Mouse (Mus musculus) megakaryocyte-erythroid progenitor cell, adult 5-6 weeks (primary cell): ENCODE results near the gene Madcam1. TPM values are rescaled to one million over a fixed set of nuclear protein-coding genes. Genes with fewer than 3 reads are reported as not detected.

Experiments used
- ATAC-seq: replicated peaks from 2 replicates; pipeline ENCODE4 v1.8.0; 2016; ENCODE audit warnings: mild to moderate bottlenecking, inconsistent platforms; ENCODE audit not compliant: severe bottlenecking, poor library complexity, low FRiP score, low TSS enrichment
- total RNA-seq, 2 experiments: library from RNA; stranded (forward) in 1 of 2; stranded (reverse) in 1 of 2; fragments of 200-1000, 215-1000 nt in 1 of 2; fragments of >200 nt in 1 of 2; fragmentation: Nextera tagmentation in 1 of 2; gene quantifications; 2 replicates each; pipeline ENCODE4 v1.2.3; 2014 to 2017

The Madcam1 gene
- total RNA-seq, 2 experiments from 2014 or later, result not detected

GRCm38 (mm10) chr10:79704970-79705360, 40.6 kb downstream of the Madcam1 start:
- ATAC-seq, result no peak

- peak; percentile 80 for ATAC-seq
Measured at GRCm38 (mm10) chr10:79705951-79706350, 41.6 kb downstream of the Madcam1 start.

- ATAC-seq, result no peak
Measured at GRCm38 (mm10) chr10:79706406-79707094, 42.2 kb downstream of the Madcam1 start.

DNA sequence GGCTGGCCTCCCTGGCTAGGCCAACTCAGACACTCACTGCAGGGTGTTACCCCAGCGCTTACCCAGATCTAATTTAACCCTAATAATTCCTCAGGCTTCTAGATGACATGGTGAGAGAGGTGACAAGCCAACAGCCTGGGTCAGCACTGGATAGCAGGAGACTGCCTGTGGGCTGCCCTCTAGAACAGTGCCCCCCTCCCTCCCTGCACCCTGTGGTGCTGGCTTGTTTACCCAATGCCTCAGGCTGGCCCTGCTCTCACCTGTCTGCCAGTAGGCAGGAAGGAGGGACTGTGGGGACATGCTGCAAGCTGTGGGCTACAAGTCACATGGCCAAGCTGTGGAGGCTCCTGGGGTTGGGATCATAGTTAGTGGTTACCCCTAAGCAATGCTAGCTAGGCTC, 42.8 kb downstream of the Madcam1 start:
- ATAC-seq, result no peak

- ATAC-seq, result no peak
Measured at GRCm38 (mm10) chr10:79707759-79708158, 43.4 kb downstream of the Madcam1 start.

GRCm38 (mm10) chr10:79708668-79709067, 44.3 kb downstream of the Madcam1 start:
- ATAC-seq, result no peak

DNA sequence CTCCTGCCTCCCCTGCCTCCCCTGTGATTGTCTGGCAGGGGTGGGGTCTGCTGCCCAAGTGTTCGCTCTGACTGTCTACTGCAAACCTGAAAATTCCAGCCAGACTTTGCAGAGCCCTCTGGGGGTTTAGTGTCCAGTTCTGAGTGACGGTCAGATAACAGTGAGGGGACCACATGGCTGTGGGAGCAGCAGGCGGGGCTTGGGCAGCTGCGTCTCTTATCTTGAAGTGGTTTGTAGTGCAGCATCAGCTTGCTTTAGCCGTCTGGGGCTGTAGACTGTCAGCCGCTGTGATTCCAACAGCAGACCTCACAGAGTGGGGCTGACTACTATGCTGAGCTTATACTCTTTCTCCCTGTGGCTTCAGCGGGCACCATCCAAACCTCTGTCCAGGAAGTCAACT, 44.9 kb downstream of the Madcam1 start:
- no peak for ATAC-seq

DNA sequence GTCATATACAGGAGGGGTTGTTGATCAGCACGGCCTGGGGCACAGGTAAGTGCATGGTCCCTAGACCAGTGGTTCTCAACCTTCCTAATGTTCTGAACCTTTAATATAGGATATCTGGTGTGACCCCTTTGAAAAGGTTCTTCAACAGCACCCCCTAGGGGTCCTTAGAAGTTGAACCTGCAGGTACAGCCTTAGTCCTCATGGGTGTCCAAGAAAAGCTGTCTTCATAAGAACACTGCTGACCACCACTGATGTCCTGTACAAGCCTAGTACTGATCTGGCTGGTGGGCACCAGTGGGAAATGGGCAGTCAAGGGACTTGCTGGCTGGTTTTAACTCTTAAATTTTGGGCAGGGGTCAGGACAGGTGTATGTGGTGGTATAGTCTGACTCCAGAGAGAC, 47.7 kb downstream of the Madcam1 start:
- 0 out of 2 replicates have a peak, but pooled peaks have one; percentile 3 for ATAC-seq

DNA sequence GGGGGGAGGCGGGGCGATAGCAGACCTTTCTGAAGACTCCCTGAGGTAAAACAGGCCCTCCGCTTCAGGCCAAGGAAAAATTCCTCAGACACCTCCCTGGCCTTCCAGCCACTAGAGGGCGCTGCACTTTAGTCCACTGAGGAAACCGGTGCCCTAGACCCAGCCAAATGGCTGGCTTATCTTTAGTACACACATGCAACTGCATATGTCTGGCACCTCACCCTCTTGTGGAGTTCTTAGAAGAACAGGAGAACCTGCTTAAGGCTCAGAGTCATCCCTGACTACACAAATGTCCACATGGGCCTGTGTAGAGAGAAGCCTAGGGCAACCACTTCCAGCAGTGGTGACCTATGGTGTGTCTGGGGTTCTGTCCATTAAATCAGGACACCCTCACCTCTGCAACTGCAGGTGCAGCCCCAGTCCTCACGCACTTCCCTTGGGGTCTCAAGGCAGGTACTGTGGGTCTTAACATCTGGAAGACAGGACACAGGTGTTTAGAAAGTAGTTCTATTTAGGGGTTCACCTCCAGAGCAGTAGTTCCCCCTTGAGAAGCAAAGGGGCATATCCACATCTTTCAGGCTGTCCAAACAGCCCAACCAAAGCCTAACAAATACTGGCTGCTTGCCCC, 48.3 kb downstream of the Madcam1 start:
- peak; percentile 69 for ATAC-seq

- no peak for ATAC-seq
Measured at GRCm38 (mm10) chr10:79713163-79713562, 48.8 kb downstream of the Madcam1 start.

- no peak for ATAC-seq
Measured at GRCm38 (mm10) chr10:79714996-79715395, 50.6 kb downstream of the Madcam1 start.

- no peak for ATAC-seq
Measured at GRCm38 (mm10) chr10:79716254-79716987, 52.1 kb downstream of the Madcam1 start, which contains the start of gene Hcn2. Hcn2 (plus strand) TSS chr10:79716634.

DNA sequence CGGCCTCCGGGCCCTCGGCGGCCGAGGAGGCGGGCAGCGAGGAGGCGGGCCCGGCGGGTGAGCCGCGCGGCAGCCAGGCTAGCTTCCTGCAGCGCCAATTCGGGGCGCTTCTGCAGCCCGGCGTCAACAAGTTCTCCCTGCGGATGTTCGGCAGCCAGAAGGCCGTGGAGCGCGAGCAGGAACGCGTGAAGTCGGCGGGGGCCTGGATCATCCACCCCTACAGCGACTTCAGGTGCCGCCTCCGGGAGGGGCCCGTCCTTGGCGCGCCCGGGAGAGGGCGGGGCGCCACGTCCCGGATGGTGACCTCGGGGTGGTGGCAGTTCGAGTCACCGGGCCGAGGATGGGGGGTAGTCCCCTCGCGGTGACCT, 52.6 kb downstream of the Madcam1 start:
- no peak for ATAC-seq

DNA sequence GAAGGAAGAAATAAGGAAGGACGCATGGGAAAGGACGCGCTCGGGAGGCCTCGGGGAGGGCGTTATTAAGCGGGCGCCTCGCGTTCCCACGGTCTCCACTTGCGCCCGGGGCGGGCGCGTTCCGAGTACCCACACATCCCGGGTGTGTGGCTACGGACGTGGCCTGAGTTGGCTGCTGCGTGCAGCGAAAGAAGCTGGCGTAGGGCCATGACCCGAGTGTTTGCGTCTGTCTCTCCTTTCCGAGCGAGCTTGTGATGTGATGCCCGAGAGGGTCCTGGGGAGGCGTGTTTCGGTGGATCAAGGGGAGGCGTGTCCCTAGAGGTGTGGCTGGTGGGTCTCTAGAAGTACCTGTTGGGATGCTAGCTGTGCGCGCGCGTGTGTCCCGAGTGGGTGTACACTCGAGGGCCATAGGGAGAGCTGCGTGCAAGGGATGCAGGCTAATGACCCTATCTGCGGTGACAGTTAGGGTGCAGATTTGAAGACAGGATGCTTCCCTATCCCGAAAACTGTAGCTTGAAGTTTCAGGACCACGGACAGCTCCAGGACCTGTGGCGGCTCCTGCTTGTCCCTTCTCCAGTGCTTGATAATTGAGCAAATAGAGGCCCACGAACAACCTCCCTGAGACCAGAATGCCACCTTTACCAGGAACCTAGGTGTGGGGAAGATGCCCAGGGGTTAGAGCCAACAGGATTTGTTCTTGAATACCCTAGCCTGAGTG, 53.4 kb downstream of the Madcam1 start:
- peak; percentile 50 for ATAC-seq

Other genes starting within 250 kb of the Madcam1 start
- gene Vmn2r83, start 195.8 kb upstream of the Madcam1 start, total RNA-seq (2014; fragmentation: Nextera tagmentation), result not detected in 2 replicates
- not detected in 2 replicates for gene Vmn2r83, start 195.8 kb upstream of the Madcam1 start, total RNA-seq (2017)
- gene Plpp2, start 130.8 kb upstream of the Madcam1 start, total RNA-seq (2014; fragmentation: Nextera tagmentation), result 5.4 and 12.2 TPM in 2 replicates
- 3.3 and 3.9 TPM in 2 replicates for gene Plpp2, start 130.8 kb upstream of the Madcam1 start, total RNA-seq (2017)
- gene Mier2, start 109.4 kb upstream of the Madcam1 start, total RNA-seq (2014; fragmentation: Nextera tagmentation), result 5.9 and 8.5 TPM in 2 replicates
- 2.1 and 12.3 TPM in 2 replicates for gene Mier2, start 109.4 kb upstream of the Madcam1 start, total RNA-seq (2017)
- gene Theg, start 77.2 kb upstream of the Madcam1 start, total RNA-seq (2014; fragmentation: Nextera tagmentation), result not detected in 2 replicates
- gene Theg, start 77.2 kb upstream of the Madcam1 start, total RNA-seq (2017), result not detected in 2 replicates
- not detected in 2 replicates for gene C2cd4c, start 50.5 kb upstream of the Madcam1 start, total RNA-seq (2014; fragmentation: Nextera tagmentation)
- gene C2cd4c, start 50.5 kb upstream of the Madcam1 start, total RNA-seq (2017), result not detected in 2 replicates
- gene Shc2, start 26.6 kb upstream of the Madcam1 start, total RNA-seq (2014; fragmentation: Nextera tagmentation), result not detected in 2 replicates
- not detected in 2 replicates for gene Shc2, start 26.6 kb upstream of the Madcam1 start, total RNA-seq (2017)
- not detected in 2 replicates for gene Odf3l2, start 18.8 kb upstream of the Madcam1 start, total RNA-seq (2014; fragmentation: Nextera tagmentation)
- not detected in 2 replicates for gene Odf3l2, start 18.8 kb upstream of the Madcam1 start, total RNA-seq (2017)
- gene Tpgs1, start 4.8 kb downstream of the Madcam1 start, total RNA-seq (2014; fragmentation: Nextera tagmentation), result 8.5 and 10.8 TPM in 2 replicates
- 2.9 and 4.1 TPM in 2 replicates for gene Tpgs1, start 4.8 kb downstream of the Madcam1 start, total RNA-seq (2017)
- gene Cdc34, start 17.6 kb downstream of the Madcam1 start, total RNA-seq (2014; fragmentation: Nextera tagmentation), result 134 and 152 TPM in 2 replicates
- gene Cdc34, start 17.6 kb downstream of the Madcam1 start, total RNA-seq (2017), result 128 and 236 TPM in 2 replicates
- 1.7 and 1.8 TPM in 2 replicates for gene Gzmm, start 24.5 kb downstream of the Madcam1 start, total RNA-seq (2014; fragmentation: Nextera tagmentation)
- 1.7 and 2.4 TPM in 2 replicates for gene Gzmm, start 24.5 kb downstream of the Madcam1 start, total RNA-seq (2017)
- 361 and 460 TPM in 2 replicates for gene Bsg, start 39.9 kb downstream of the Madcam1 start, total RNA-seq (2014; fragmentation: Nextera tagmentation)
- gene Bsg, start 39.9 kb downstream of the Madcam1 start, total RNA-seq (2017), result 350 and 443 TPM in 2 replicates
- 0.50 TPM in 1 of 2 replicates, not detected in the other for gene Hcn2, start 52.1 kb downstream of the Madcam1 start, total RNA-seq (2014; fragmentation: Nextera tagmentation)
- gene Hcn2, start 52.1 kb downstream of the Madcam1 start, total RNA-seq (2017), result not detected in 2 replicates
- gene Polrmt, start 82.0 kb downstream of the Madcam1 start, total RNA-seq (2014; fragmentation: Nextera tagmentation), result 45.2 and 51.7 TPM in 2 replicates
- gene Polrmt, start 82.0 kb downstream of the Madcam1 start, total RNA-seq (2017), result 17.6 and 21.2 TPM in 2 replicates
- gene Fgf22, start 90.5 kb downstream of the Madcam1 start, total RNA-seq (2014; fragmentation: Nextera tagmentation), result not detected in 2 replicates
- not detected in 2 replicates for gene Fgf22, start 90.5 kb downstream of the Madcam1 start, total RNA-seq (2017)
- 76.0 and 106 TPM in 2 replicates for gene Rnf126, start 102.4 kb downstream of the Madcam1 start, total RNA-seq (2014; fragmentation: Nextera tagmentation)
- gene Rnf126, start 102.4 kb downstream of the Madcam1 start, total RNA-seq (2017), result 16.2 and 20.8 TPM in 2 replicates
- 0.49 and 0.96 TPM in 2 replicates for gene Fstl3, start 112.7 kb downstream of the Madcam1 start, total RNA-seq (2014; fragmentation: Nextera tagmentation)
- gene Fstl3, start 112.7 kb downstream of the Madcam1 start, total RNA-seq (2017), result 0.66 and 0.80 TPM in 2 replicates
- gene Prss57, start 126.4 kb downstream of the Madcam1 start, total RNA-seq (2014; fragmentation: Nextera tagmentation), result 2.4 and 7.6 TPM in 2 replicates
- 1.7 and 3.5 TPM in 2 replicates for gene Prss57, start 126.4 kb downstream of the Madcam1 start, total RNA-seq (2017)
- 7.6 and 11.1 TPM in 2 replicates for gene Palm, start 129.0 kb downstream of the Madcam1 start, total RNA-seq (2014; fragmentation: Nextera tagmentation)
- gene Palm, start 129.0 kb downstream of the Madcam1 start, total RNA-seq (2017), result 4.6 and 6.8 TPM in 2 replicates
- not detected in 2 replicates for gene Misp, start 156.4 kb downstream of the Madcam1 start, total RNA-seq (2014; fragmentation: Nextera tagmentation)
- not detected in 2 replicates for gene Misp, start 156.4 kb downstream of the Madcam1 start, total RNA-seq (2017)
- 423 and 470 TPM in 2 replicates for gene Ptbp1, start 189.9 kb downstream of the Madcam1 start, total RNA-seq (2014; fragmentation: Nextera tagmentation)
- gene Ptbp1, start 189.9 kb downstream of the Madcam1 start, total RNA-seq (2017), result 149 and 201 TPM in 2 replicates
- gene Prtn3, start 209.9 kb downstream of the Madcam1 start, total RNA-seq (2014; fragmentation: Nextera tagmentation), result 2.5 and 8.7 TPM in 2 replicates
- 0.56 and 5.9 TPM in 2 replicates for gene Prtn3, start 209.9 kb downstream of the Madcam1 start, total RNA-seq (2017)
- gene Plppr3, start 210.1 kb downstream of the Madcam1 start, total RNA-seq (2014; fragmentation: Nextera tagmentation), result not detected in 2 replicates
- 5.8 and 15.0 TPM in 2 replicates for gene Plppr3, start 210.1 kb downstream of the Madcam1 start, total RNA-seq (2017)
- gene Elane, start 221.7 kb downstream of the Madcam1 start, total RNA-seq (2014; fragmentation: Nextera tagmentation), result 10.5 TPM in 1 of 2 replicates, not detected in the other
- 0.23 and 1.3 TPM in 2 replicates for gene Elane, start 221.7 kb downstream of the Madcam1 start, total RNA-seq (2017)
- gene Cfd, start 226.3 kb downstream of the Madcam1 start, total RNA-seq (2014; fragmentation: Nextera tagmentation), result not detected in 2 replicates
- not detected in 2 replicates for gene Cfd, start 226.3 kb downstream of the Madcam1 start, total RNA-seq (2017)
- 17.1 and 21.7 TPM in 2 replicates for gene Med16, start 244.4 kb downstream of the Madcam1 start, total RNA-seq (2014; fragmentation: Nextera tagmentation)
- 9.7 and 9.8 TPM in 2 replicates for gene Med16, start 244.4 kb downstream of the Madcam1 start, total RNA-seq (2017)
- not detected in 2 replicates for gene Gm26602, start 246.3 kb downstream of the Madcam1 start, total RNA-seq (2014; fragmentation: Nextera tagmentation)
- gene Gm26602, start 246.3 kb downstream of the Madcam1 start, total RNA-seq (2017), result not detected in 2 replicates